Mouse (Mus musculus) inflammation-experienced regulatory T-cells, adult 6 months (primary cell): ENCODE measurements around the gene Nr2f1. TPM values are rescaled to one million over a fixed set of nuclear protein-coding genes. Genes with fewer than 3 reads are reported as not detected.

Experiments
- ATAC-seq: one replicate; pipeline ENCODE4 v1.8.0; 2017
- polyA plus RNA-seq, 3 experiments: library from polyadenylated mRNA; unstranded; fragments of 100-300 nt; shearing (Covaris generic); gene quantifications; one replicate each; pipeline ENCODE4 v1.2.1; 2017

Gene Nr2f1
- polyA plus RNA-seq, 3 experiments from 2014 or later, result not detected

DNA sequence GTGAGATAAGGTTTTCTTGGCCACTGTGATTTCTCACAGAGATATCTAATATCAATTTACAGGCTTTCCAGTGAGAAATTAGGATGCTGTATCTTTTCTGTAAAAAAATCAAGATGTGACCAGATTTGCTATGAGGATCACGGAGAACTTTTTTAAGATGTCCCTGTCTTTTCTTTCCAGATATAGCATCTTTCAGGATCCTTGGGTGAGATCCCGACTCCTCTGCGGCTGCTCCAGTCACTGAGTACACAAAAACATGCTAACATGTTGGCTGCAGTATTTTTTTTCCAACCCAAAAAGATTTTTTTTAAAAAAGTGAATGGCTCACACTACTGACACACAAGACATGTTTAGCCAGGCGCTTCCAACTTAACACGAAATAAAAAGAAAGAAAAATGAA, 20.8 kb downstream of the Nr2f1 start:
- no peak for ATAC-seq

DNA sequence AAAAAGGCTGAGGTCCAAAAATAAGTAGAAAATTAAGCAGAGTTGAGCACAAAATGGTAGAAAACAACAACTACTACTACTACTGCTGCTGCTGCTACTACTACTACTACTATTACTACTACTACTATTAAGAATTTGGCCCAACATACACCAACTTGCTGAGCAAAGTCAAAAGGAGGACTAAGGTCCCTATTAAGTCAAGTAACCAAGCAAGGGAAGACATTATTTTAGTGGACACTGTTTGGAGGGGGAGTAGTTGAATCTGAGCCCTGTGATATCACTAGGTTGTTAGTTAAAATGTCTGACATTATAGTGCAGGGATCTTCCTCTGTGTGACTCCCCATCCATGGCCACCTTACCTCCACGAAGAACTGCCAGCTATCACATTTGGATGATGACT, 21.5 kb downstream of the Nr2f1 start:
- ATAC-seq, result no peak

DNA sequence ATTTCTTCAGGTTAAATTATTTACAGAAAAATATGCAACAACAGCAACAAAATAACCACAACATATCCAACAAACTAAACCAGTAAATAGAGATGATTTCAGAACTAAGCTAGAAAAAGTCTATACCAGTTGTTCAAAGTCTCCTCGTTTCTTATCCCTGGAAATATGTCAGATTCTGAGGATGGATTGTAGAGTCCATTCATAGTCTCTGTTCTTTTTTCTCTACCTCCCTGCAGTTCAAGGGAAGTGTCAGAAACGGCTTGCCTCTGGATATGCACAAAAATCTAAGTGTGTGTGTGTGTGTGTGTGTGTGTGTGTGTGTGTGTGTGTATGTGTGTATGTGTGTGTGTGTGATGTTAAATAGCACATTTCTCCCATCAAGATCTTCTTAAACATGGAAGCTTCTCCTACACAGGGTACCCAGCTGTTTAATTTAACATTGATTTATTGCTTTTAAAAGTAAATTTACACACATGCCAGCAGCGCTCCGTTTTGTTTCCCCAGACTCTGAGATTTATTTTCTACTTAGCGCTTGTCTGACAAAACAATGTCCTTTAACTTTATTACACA, 22.1 kb downstream of the Nr2f1 start:
- no peak for ATAC-seq

DNA sequence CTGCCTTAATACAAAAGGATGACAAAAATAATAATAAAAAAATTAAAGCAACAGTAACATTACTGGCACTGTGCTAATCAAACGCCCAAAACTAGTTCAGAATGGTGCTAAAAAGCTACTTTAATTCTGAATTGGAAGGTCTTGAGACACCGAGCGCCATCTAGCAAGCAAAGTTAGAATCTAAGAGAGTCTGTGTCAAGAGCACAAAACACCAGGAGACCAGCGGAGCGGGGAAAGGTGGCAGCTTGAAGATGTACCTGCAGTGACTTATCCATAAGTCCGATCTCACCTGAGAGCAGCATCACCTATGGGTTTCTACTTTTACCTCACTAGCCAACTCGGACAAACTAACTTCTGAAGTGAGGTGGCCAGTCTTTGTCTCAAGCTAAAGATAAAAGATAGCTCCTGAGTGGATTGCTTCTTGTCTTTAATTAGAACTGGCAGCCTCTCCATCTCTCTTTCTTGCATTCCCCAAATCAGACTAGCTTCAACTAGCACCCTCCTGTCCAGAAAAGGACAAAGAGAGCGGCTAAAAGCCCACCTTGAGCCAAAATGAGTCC, 23.7 kb downstream of the Nr2f1 start:
- ATAC-seq, result no peak

DNA sequence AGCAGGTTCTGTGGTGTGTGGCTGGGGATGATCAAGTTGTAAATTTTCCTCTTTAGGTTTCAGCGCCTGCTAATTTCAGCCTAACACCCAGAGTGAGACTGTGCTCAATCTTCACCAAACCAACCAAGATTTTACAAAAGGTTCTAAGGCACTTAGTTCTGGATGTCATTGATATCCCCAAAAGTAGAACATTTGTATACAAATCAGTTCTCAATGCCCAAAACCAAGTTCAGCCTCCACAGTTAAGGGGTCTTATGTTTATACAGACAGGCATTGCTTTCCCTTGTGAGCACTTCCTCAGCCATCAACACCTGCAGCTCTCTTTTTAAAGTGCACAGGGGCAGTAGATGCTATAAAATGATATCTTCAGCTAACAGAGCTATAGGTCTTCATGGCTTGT, 24.7 kb downstream of the Nr2f1 start:
- no peak for ATAC-seq

DNA sequence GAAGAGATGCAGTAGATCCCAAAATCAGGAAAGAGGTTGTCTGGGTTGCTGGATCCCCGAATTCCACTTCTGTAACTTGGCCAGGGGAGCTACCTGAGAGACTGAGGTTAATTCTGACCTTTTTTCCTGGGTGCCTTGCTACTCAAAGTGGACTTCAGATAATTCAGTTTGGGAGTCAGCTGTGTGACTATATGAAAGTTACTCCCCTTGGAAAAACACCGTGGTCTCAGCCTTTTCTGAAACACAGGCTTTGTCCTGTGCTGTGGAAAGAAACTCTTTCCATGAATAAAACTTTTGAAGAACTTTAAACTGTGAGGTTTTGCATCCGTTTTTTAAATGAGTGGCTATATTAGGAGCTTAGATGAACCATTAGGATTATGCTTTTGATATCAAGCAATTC, 25.4 kb downstream of the Nr2f1 start:
- no peak for ATAC-seq

DNA sequence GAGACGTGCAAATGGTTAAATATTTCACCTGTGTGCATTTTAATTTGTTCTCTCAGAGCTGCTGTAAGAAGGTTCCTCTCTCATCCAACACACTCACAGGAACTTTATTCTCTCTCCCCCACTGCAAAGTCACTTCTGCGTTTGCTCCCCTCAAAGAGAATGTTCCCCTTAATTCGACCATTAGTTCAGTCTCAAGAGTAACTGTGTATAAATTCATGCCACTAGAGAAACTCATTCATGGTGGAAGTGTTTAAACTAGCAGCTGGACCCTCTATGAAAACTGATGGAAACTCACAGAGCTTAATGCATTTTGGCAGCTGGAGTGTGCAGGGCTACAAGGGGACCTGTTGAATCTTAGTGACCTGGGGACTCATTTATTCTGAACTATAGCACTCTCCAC, 26.7 kb downstream of the Nr2f1 start:
- no peak for ATAC-seq

DNA sequence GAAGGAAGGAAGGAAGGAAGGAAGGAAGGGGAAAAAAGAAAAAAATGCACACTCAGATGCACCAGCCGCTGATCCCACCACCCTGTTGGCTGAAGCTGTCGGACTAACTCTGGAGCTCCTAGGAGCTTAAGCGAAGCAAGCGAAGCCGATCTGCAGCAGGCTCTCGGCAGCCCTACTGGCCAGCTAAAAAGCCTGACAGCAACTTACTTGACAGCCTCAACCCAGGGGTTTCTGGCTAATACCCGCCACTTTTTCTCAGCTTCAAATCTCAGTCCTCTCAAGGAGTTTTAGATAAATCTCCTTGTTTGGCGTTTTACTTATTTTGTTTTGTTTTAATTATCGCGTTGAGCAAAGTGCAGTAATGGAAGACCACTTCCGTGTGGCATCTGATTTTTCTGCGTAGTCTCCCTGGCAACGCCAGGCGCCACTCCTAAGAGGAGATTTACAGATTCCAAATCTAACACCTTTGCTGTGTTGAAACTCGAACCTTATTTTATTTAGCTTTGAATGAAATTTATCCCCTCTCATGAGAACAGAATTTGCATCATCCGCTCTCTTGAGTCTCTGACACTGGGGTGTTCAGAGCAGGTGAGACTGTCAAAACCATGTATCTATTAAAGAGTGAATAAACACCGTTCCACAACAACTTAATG, 27.4 kb downstream of the Nr2f1 start:
- ATAC-seq, result no peak

DNA sequence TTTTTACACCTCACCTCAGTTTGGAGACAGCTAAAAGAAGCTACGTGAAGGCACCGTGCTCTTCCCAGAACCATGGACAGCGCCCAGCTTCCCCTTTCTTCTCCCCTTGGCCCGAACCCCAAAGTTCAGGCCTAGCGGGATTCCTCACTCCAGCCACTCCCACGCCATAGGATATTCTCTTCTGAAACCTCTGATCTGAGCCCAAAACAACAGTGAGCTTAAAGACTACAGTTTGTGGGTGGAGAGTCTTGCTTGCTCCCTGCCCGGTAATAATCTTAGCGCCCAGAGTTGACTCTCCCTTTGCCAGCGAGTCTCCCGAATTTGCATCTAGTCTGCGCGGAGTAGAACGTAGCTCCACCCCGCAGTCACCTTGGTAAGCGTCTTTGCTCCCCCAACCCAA, 28.2 kb downstream of the Nr2f1 start:
- no peak for ATAC-seq

DNA sequence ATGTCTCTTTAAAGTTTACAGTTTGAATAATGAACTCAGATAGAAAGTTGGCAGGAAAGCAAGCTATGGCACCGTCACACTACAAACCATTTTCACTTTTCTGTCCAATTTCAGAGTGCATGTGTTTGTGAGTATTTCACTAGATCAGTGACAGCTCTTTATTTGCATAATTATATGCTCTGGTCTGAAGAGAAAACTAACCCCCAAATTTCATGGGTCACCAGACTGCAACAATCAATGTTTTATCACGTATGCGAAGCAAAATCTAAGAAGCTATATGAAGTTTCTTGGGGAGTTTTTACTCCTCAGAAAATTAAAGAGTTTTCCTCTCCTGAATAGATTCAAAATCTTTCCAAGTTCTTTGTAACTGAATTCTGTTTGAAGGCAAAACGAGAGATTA, 31.4 kb downstream of the Nr2f1 start:
- no peak for ATAC-seq

DNA sequence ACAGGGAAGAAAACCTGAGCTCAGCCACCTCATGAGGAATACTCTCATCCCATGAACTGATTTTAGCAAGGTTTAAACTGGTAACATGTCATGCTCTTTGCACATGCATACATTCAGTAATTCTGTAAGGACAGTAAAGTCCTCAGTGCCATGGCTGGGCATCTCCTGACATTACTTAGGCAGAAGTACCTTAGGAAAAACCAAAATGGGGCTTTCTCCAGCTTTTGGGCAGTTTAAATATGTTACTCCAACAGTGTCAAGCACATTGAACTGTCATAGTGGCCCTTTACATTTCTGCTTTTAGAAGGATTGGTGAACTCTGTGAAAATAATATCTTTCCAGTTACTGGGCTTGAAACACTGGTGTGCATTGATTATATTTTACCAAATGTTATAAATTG, 34.6 kb downstream of the Nr2f1 start:
- ATAC-seq, result no peak

DNA sequence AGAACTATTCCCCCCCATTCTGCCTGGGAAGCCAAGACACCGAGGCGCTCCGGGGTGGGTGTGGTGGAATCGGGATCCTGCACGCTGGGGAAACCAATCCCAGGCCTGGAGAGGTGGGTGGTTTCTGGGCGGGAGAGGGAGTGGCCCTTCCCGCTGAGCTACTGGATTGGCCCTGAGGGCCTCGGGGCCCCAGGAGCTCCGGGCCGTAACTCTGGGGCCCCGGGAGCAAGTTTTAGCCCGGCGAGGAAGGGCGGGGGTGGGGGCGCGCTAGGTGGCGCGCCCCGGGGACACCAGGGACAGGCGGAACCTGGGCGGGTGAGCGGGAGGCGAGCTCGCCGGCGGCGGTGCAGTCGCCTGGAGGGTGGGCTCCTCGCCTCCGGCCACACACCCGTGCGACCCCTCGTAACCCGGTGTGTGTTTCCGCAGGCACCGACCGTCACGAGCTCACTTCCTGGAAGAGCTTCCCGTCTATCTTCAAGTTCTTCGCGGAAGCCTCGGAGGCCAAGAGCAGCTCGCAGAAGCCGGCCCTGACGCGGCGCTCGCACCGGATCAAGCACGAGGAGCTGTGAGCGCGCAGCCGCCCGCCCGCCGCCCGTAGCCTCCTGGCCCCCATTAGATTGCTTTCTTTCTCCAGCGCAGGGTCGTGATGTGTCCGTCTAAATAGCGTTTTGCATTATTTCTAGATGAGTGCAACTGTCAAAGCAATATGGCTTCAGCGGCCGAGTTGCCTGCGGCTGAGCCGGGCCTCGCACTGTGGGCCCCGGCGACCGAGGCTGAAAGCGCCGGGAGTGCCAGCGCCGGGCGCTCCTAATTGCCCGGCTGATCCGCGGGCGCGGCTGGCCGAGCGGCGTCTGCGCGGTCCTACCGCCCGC, 36.2 kb downstream of the Nr2f1 start:
- peak; percentile 62 for ATAC-seq

DNA sequence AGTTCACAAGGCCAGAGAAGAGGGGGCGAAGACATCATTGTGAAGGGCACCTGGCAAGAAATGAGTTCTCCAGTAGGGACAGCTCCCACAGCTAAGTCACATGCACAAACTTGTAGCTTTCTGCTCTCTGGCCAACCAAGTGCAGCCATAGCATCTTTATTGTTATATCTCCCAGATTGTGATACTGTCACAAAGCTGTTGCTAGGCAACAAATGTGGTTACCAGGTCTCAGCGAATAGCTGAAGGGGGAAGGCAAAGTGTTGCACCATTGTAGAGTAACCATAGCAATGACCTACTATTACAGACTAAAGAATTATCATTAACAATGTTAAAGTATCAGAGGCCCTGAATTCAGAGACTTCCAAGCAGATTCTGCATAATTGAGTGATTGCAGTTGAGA, 37.4 kb downstream of the Nr2f1 start:
- ATAC-seq, result peak; percentile 25

DNA sequence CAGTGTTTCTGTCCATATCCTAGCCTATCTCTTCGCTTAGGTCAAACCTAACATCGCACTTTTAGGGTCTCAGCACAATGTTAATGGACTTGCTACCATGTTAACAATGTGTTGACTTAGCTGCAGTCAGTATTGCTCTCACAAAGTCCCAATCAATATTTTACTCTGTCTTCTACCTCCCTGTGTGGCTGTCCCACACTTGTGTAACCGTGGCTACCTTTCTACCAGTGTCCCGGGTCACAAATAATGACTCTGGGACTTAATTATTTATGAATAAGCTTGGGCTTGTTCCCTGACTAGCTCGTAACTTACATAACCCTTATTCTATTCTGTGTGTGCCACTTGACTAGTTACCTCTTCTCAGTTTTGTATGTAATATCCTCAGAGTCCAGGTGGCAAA, 42.1 kb downstream of the Nr2f1 start:
- no peak for ATAC-seq

Other genes starting within 250 kb of the Nr2f1 start
- 10 to 100 TPM in 2 of 3 experiments, 1 to 10 TPM in 1; 4.7 to 14.9 (median 11.8) TPM for gene Pou5f2, start 174.9 kb downstream of the Nr2f1 start, polyA plus RNA-seq